Mouse (Mus musculus) brain, adult 2 months (tissue): ENCODE measurements around the gene Sept11.

Source experiments
- DNase-seq: peaks from one replicate; pipeline ENCODE4 v3.0.0; 2011; ENCODE audit warnings: low read depth, low spot score

Sept11 gene

DNA sequence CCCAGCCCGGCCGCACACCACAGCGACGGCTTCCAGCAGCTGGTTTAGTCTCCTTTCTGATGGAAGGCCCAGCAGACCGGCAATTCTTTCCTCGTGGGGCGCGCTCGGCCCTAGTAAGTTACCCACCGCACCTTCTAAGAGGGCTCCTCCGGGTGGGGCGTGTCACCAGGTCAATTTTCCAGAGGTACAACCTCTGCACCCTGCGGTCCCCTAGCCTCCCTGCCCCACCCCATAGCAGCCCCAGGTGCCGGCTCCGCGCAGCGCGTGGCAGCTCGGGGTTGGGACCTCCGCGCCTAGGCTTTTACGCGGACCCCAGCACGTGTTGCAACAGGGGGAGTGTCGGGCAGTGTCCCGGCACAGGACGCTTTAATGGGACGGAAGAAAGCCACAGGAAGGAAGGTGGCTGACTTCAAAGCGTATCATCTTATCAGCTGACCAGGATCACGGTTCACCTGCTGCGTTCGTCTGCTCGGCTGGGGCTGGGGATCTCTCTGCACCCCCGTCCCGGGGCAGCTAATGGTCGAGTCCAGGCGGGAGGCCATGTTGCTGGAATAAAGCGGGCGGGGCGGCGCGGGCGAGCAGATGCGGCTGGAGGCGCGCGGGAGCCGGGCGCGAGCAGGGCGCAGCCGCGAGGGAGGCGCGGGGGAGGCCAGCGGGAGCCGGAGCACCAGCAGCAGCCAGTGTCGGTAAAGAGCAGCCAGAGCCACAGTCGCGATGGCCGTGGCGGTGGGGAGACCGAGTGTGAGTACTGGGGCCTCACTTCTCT, at the start of gene Sept11:
Sept11 (plus strand) TSS at position 581 of the 766 bp plus-strand sequence.
- peak; percentile 95 for DNase-seq

DNA sequence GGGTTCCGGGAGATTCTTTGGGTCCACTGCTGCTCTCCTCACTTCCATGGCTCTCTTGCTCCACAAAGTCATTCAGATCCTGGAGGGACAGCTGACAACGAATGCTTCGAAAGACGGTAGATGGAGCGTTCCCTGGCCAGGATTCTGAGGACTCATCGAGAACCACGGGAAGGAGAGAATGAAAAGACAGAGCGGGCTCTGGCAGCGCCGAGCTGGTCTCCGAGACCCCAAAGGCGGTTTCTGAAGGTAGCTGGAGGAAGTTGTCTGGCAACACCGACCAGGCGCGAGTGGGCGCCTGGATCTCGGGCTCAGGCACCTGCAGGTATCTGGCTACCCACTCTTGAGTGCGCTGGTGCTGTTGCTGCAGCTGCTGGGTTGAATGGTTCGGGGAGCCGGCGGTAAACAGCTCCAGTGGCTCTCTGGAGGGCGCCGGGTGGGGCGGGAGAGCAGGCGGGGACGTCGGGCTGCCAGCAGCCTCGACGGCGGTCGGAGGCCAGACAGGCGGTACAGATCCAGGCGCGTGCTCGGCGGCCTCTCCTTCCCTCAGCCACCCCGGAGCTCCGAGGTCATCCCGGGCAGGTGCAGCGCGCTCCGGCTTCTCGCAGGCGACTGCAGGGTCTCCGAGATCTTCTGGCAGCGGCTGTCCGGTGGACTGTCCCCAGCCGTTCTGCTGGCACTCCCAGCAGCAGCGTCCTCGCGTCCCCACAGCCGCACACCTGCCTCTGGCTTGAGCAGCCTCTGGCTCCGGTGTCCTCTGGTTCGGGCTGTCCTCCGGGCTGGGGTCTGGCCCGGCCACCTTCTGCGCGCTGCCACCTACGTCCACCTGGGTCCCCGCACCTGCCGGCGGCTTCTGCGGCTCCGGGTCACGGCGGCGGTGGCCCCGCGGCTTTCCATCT, 49.3 kb upstream of the Sept11 start:
- peak; percentile 34 for DNase-seq

DNA sequence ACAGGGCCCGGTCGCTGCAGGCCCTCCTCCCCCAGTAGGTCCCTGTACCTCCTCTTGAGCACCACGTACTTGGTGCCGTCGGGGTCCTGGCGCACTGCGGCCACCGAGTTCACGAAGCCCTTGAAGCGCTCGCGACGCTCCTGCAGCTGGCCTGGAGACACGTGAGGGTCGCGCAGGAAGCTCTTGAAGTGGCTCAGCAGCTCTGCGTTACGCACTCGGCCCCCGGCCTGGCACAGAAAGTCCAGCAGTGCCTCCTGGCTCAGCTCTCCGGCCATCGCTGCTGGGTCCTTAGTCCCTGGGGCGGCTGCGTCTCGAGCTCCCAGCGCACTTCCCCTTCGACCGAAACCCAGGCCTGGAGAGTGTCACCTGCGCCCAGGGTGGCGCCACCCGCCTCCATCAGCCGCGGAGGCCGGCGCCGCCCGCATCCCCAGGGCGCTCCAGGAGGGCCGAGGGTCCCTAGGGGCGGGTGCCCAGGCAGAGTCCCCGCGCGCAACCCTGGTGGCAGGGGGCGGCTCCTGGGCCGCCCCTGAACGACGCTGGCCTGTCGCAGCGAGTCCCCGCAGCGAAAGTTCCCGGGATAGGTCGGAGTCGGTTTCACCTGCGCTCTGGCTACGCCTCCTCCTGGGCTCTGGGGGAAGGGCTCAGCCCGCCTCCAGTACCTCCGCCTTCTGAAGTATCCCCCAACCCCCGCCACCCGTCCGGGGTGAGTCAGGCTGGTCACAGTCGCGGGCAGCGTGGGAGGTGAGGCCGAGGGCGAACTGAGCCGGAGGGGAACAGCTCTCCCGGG, 48.5 kb upstream of the Sept11 start, which contains the start of gene Sowahb:
Sowahb (minus strand) TSS at position 439 of the 787 bp plus-strand sequence.
- DNase-seq, result peak; percentile 95

DNA sequence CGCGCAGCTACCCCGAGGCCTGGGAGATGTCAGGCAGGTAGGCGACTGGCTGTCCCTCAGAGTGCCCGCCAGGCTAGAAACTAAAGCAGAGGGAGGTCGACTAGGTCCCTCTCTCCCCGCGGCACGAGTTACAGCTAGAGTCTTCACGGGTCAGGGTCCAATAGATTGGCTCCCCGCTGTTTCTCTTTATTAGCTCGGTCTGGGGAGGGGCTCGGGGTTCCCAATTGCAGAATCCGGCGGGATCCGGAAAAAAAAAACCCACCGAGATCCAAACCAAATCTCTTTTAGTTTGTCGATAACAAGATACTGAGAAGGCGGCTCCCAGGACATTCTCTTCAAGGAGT, 47.9 kb upstream of the Sept11 start:
- DNase-seq, result no peak

DNA sequence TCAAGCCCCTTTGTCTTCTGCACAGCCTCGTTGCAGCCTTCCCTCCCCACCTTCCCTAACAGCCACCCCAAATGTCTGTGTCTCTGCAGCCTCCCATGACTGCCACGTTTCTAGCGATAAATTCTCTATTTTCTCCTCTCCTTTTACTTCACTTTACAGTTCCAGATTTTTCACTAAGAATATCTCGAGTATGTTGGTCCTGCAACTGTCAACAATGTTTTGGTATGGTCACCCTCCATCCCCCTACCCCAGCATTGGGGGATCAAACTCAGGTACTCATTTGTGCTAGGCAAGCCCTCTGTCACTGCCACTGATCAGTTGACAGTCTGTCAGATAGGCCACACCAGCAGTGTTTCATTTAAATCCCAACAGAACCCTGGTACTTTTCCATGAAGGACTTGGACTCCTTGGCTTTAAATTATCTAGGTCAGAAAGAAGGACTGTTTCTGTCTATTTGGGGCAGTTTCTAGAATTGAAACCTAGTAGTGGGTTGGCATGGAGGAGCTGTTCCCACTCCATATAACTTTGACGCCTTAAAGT, 46.9 kb upstream of the Sept11 start:
- DNase-seq, result peak; percentile 68

DNA sequence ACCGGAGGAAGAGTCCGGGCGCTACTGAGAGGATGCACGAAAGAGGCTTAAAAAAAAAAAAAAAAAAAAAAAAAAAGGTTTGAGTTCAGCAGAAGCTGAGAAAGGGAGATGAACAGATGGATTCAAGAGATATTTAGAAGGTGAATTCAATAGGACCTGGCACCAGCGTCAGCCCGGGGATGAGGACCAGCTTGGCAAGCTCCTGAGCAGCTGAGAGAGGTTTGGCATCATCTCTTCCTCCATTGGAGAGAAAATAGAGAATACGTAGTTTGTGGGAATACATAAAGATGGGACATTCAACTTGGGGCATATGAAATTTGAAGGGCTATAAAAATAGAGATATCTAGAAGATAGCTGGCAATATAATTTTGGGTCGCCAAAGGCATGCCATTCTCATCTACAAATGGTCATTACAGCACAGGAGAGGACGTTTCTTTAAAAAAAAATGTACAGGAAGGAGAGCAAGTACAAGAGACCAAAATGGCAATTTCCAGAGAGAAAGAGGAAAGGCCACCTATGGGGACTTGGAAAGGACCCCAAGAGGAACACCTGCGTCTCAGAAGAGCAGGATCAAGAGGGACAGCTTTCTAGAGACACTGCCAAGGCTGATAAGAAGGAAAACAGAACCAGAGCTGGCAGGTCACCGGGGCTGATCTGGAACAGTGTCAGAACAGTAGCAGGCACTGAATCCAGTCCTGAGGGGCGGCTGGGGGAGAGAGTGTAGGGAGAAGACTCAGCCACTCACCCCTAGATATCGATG, 44.6 kb upstream of the Sept11 start:
- DNase-seq, result peak; percentile 96

DNA sequence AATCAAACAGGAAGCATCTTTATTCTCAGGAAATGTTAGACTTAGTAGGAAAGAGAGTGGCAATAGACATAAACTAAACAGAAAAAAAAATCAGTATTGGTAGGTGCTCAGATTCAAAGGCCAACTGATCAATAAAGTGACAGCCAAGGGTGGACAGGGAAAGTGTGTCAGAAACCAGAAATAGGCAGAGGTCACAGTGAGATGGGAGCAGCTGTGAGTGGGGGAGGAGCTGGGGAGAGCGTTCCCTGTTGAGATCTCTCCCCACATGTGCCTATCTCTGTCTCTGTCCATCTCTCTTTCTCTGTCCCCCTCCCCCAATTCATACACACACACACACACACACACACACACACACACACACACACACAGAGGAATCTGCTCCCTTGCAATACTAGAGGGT, 43.3 kb upstream of the Sept11 start:
- DNase-seq, result no peak

DNA sequence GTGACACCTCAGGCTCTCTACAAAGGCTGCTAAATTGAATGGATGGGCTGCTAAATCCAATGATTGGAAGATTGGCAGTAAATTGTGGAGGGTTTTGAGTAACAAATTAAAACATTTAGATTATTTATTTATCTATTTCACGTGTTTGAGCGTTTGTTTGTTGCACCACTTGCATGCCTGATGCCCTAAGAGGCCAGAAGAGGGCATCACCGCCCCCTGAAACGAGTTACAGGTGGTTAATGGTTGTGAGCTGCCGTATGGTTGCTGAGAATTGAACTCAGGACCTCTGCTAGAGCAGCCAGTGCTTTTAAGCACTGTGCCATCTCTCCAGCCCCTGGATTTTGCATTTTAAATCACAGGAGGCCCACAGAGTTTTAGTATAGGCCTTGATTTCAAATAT, 42.2 kb upstream of the Sept11 start:
- no peak for DNase-seq

DNA sequence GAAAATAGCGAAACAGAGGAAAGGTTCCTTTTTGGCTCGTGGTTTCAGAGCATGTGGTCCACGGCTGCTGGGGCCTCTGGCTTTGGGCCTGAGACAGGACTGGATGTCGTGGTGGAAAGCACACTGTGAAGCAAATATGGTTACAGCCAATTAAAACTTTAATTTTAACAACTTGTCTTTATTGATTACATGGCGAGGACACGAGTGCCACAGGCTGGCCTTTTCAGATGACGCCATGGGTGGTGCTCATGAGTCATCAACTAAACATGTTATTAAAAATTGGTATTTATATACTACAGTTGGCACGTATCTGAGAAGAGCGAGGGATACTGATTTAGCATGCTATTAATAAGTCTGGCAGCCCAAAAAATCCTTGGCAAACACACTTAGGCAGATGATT, 41.3 kb upstream of the Sept11 start:
- peak; percentile 87 for DNase-seq

DNA sequence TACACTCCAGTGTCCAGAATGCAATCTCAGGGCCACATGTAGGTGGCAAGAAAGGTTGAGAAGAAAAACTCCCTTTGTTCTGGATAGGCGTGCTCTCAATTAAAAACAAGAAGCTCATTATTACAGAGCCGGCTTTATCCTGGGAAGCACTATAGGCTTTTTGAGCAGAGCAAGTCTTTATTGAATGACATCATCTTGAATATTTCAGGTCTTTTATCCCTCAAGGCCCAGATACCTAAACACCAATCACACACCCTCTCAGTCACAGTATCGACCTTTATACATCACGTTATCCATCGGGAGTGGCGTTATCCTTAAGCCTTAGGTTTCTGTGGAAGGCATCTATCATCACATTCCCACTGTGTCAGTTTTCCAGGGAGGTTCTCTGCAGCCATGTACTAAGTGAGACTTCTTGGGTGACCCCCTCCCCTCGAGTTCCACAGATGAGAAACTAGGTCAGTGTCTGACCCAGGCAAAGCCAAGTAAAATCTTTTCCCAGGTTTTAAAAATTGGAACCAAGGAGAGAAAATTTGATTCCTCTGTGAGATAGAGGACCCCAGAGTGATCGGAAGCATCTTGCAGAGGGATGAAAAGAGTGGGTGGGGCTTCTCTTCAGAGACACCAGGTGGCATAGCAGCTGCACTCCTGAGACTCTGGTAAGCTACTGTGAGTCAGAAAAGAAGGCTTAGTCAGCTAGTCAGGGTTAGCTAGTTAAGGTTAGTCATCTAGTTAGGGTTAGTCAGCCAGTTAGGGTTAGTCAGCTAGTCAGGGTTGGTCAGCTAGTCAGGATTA, 39.4 kb upstream of the Sept11 start:
- DNase-seq, result peak; percentile 71

DNA sequence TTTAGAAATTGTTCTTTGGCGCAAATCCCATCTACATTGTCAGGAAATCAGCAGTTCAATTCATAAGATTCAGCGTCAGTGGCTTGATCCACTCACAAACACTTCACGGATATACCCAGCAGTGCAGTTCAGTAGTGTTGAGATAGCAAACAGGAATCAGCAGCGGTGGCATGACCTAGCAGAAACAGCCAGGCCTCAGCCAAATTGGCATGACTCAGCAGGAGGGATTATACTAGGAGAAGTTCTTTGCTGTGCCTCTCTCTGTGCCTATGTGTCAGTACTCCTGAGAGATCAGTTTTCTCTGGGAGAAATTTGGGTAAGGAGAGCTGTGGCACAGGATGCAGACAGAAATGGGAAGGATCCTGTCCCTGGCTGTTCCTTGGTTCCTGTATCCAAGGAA, 32.4 kb upstream of the Sept11 start:
- DNase-seq, result no peak

DNA sequence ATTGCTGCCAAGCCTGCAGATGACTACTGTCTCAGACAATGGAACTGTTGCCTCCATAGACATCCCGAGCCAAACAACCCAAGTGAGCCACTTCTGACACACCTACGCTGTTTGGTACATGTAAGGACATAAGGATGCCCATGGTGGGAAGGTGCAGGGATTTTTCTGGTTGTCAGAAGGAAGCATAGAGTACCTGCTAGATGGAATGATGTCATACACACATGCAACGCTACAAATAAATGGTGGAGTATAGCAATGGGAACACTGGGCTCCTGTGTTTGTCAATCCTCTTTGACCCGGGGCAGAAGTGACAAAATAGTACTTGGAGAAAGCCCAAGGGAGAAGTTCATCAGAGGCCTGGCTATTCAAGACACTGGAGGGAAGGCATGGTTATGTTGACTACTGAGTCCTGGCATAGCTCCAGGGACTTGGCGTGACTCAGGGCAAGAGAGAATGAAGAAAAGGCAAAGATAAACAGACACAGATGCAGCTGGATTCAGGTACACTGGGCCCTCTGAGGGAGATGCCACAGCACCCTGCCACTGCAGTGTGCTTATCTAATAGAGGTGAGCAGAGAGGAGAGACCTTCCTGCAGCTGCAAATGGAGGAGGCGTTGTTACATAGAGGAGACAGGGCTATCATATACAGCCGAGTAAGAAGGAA, 15.4 kb upstream of the Sept11 start:
- no peak for DNase-seq

DNA sequence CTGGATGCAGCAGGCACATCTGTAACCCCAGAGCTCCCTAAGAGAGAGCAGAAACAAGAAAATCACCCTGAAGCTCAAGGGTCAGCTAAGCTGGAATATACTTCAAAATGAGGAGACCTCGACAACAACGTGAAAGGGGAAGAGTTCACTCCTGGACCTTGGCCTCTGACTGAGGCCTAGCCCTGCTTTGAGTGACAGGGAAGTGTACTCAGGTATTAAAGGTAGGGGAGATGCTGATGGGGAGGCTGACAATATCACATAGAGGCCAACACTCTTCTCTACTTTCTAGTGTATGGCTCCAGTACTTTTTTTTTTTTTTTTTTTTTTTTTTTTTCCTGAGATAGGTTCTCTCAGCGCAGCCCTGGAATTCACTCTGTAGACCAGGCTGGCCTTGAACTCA, 13.6 kb upstream of the Sept11 start:
- no peak for DNase-seq

DNA sequence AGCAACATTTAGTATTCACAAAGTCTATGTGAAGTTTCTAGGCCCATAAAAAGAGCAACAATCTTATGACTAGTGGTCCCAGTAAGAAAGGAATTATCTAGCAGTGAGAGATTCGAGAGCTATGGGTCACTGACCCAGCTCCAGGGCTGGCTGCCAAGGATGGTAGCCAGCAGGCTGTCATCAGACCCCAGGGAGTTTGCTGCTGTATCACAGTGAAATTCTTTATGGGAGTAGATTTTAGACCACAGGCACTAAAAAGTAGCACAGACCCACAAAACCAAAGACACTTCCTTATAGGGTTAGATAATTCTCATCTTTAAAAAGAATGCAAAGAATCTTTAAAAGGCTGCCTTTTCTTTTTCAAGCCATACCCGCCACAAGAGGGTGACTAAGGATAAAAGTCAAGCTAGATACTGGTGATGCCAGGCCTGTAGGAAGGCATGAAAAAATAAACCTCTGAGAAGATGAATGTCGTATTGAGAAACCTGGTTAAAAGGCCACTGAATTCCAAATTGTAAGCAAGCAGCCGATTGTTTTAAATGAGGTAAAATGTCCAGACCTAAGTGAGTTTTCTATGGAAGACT, 8.1 kb upstream of the Sept11 start:
- DNase-seq, result peak; percentile 48

DNA sequence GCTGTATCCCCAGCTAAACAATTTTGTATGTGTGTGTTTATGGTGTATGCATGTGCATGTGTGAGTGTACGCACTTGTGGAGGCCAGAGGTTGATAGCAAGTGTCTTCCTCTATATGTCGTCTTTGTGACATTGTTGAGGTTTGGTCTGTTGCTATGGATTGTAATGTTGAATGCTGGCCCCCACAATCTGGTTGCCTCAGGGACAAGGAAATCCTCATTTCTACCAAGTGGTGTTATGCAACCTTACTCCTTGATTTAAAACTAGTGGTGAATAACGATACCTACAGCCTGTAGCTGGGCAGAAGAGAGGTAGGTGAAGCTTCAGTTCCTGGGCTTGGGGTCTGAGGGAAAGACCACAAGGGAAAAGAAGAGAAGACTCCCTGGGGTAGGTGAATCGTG, 7.3 kb upstream of the Sept11 start:
- DNase-seq, result no peak

DNA sequence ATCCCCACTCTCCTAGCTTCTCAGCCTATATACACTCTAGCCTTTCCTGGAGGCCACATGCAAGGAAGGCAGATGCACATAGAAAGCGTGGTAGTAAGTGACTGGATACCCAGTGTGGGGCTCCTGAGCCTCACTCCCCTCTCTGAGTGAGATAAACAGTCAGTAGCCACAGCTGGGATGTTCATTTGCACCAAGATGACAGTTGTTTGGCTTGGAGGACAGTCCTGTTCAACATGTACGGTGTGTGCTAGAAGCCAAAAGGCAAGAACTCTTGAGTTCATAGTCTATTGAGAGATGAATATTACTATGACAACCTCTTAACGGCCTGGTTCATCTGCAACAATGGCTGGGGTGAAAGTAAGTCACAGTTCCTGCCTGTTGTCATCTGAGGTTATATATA, 2.0 kb upstream of the Sept11 start:
- no peak for DNase-seq

DNA sequence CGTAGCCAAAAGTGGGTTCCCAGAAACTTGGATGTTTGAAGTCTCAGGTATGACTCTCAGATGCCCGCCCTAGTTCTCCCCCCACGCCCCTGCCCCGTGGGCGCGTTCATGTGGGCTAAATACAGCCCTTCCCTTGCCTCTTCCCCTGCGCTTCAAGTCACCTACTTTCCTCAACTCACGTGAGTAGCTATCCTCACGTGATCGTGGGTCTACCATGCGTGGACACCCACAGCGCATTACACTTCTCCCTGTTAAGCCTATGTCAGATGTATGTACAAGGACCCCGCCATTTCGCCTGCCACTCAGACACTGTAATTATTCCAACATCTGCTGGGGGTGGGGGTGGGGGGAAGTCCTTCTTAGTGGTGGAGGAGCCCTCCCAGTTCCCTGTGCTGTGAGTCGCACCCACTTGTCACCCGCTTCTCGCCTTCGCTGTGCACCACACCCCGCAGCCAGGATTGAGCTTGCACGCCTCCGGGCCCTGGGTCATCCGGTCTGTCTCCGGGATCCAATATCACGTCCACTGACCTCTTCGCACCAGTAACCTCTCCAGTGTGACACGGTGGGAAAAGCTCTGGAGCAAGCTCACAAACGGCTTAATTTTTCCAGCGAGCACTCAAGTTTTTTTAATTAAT, 973 bp upstream of the Sept11 start:
- DNase-seq, result peak; percentile 67

DNA sequence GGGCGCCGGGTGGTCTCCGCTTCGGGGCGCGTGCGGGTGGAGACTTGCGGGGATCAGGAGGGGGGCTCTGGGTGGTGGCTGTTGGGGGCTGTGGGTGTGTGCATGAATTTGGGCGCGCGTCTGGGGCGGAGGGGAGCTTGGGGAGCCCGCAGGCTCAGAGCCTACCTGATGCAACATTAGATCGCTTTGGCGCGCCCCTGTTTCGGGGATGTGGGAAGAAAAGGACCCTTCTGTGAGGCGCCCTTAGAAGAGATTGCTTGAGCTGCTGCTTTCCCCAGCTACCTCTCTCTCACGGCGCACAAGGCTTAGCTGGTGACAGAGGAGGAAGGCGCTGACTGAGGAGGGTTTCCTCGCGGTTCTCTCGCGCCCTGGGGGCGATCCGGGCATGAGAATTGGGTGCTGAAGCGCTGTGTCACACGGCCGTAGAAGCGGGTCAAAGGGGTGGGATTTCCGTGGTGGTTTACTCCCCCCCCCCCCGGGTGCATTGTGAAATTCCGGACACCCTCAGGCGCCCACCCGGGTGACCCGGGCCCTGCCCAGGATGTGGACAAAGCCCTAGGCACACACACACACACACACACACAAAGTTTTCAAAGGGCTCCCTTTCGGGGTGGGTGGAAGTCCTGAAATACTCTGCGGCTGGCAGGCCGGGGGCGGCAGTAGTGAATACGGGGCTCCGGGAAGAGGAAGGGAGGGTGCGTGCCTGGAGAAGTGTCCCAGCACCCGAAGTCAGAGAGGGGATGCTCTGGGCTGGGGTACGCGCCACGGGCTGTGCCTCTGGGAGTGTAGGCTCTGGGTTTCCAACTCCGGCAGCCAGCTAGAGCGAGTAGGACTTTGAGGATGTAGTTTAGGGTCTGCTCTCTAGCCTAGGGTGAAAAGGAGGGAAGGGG, 646 bp downstream of the Sept11 start:
- DNase-seq, result peak; percentile 61
